Mouse (Mus musculus): ENCODE data around the gene Mmp20. TPM values are rescaled to one million over a fixed set of nuclear protein-coding genes. Genes with fewer than 3 reads are reported as not detected.

The Mmp20 gene
- total and polyA plus RNA-seq, 2 experiments from 2014 or later = not detected

DNA sequence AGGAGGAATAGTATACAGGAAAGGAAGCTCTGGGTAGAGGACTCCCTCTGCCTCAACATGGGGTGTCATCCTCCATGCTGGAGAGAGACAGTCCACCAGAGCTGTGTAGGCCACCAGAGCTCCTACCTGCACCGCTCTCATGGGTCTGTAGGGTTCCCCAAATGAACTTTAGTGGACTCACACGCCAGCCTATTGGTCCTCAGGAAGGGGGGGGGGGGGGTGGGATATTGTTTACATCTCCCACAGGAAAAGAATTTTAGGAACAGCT is 86.8 kb downstream of the Mmp20 start:
- Histone ChIP-seq H3K36me3 (ENCODE audit: insufficient read depth, low read length) (no peaks in the 10 kb centered on the region), H3K9me3 (ENCODE audit: low read length) (no peaks in the 10 kb centered on the region), H3K9ac (replicated peaks; ENCODE audit: low read length) (no peak overlapping the region), H3K4me3 (ENCODE audit: low read length) (no peak overlapping the region), H3K27ac (no peak overlapping the region), H3K4me2 (ENCODE audit: low read depth, low read length) (no peak overlapping the region), H3K27me3 (ENCODE audit: insufficient read depth, low read length) (no peaks in the 10 kb centered on the region), H3K4me1 (ENCODE audit: insufficient read depth, low read length) (no peaks in the 10 kb centered on the region)
- DNase-seq (ENCODE audit: low spot score) (no peak), ATAC-seq (no peak)
- no peak for TF ChIP-seq CTCF (IDR thresholded peaks at IDR 0.05; ENCODE audit: low read depth)
- WGBS = 81% methylated on average over 2 of the region's 2 CpGs

DNA sequence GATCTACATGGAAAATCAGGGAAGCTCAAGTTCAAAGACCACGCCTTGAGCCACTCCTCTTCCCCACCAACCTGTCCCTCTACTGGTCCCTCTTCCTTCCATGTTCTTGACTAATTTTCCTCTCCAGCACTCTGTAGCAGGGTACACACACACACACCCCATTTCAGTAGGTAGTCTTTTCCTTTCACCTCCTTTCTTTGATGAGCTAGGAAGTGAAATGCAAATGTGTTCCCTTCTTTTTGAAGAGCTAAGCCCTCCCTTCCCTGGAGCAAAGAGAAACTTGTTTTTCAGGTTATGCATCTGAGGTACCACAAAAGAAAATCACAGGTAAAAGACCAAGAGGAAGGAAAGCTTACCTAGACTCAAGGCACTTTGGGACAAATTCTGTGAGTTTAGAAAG is 93.5 kb downstream of the Mmp20 start:
- TF ChIP-seq CTCF (IDR thresholded peaks at IDR 0.05; ENCODE audit: low read depth) = no peak
- Histone ChIP-seq H3K4me2 (ENCODE audit: low read depth, low read length) (no peak overlapping the region), H3K36me3 (ENCODE audit: insufficient read depth, low read length) (no peaks in the 10 kb centered on the region), H3K27ac (no peak overlapping the region), H3K4me3 (ENCODE audit: low read length) (no peak overlapping the region), H3K9ac (replicated peaks; ENCODE audit: low read length) (no peak overlapping the region), H3K9me3 (ENCODE audit: low read length) (no peaks in the 10 kb centered on the region), H3K27me3 (ENCODE audit: insufficient read depth, low read length) (no peaks in the 10 kb centered on the region), H3K4me1 (ENCODE audit: insufficient read depth, low read length) (no peaks in the 10 kb centered on the region)
- WGBS = 96% methylated on average over 1 of the region's 1 CpGs
- ATAC-seq (no peak), DNase-seq (ENCODE audit: low spot score) (no peak)

Other genes starting within 250 kb of the Mmp20 start
- gene Mmp1b, start 240.2 kb upstream of the Mmp20 start, total RNA-seq (2014; rRNA removed) = not detected in 2 replicates
- gene Mmp1b, start 240.2 kb upstream of the Mmp20 start, polyA plus RNA-seq (2015; fragmentation: Nextera tagmentation; extraction: Ambion mirVana) = not detected in 2 replicates
- not detected in 2 replicates for gene Mmp3, start 182.4 kb upstream of the Mmp20 start, total RNA-seq (2014; rRNA removed)
- gene Mmp3, start 182.4 kb upstream of the Mmp20 start, polyA plus RNA-seq (2015; fragmentation: Nextera tagmentation; extraction: Ambion mirVana) = not detected in 2 replicates
- gene Mmp10, start 125.9 kb upstream of the Mmp20 start, total RNA-seq (2014; rRNA removed) = not detected in 2 replicates
- gene Mmp10, start 125.9 kb upstream of the Mmp20 start, polyA plus RNA-seq (2015; fragmentation: Nextera tagmentation; extraction: Ambion mirVana) = not detected in 2 replicates
- gene Mmp8, start 69.8 kb upstream of the Mmp20 start, total RNA-seq (2014; rRNA removed) = not detected in 2 replicates
- 0.15 and 0.19 TPM in 2 replicates for gene Mmp8, start 69.8 kb upstream of the Mmp20 start, polyA plus RNA-seq (2015; fragmentation: Nextera tagmentation; extraction: Ambion mirVana)
- gene Mmp27, start 56.8 kb upstream of the Mmp20 start, total RNA-seq (2014; rRNA removed) = not detected in 2 replicates
- gene Mmp27, start 56.8 kb upstream of the Mmp20 start, polyA plus RNA-seq (2015; fragmentation: Nextera tagmentation; extraction: Ambion mirVana) = not detected in 2 replicates
- not detected in 2 replicates for gene Mmp7, start 63.9 kb downstream of the Mmp20 start, total RNA-seq (2014; rRNA removed)
- not detected in 2 replicates for gene Mmp7, start 63.9 kb downstream of the Mmp20 start, polyA plus RNA-seq (2015; fragmentation: Nextera tagmentation; extraction: Ambion mirVana)
- gene Tmem123, start 135.8 kb downstream of the Mmp20 start, total RNA-seq (2014; rRNA removed) = 20.9 and 24.7 TPM in 2 replicates
- 18.8 and 18.9 TPM in 2 replicates for gene Tmem123, start 135.8 kb downstream of the Mmp20 start, polyA plus RNA-seq (2015; fragmentation: Nextera tagmentation; extraction: Ambion mirVana)
- 27.0 and 33.7 TPM in 2 replicates for gene Birc2, start 208.8 kb downstream of the Mmp20 start, total RNA-seq (2014; rRNA removed)
- 28.8 and 29.5 TPM in 2 replicates for gene Birc2, start 208.8 kb downstream of the Mmp20 start, polyA plus RNA-seq (2015; fragmentation: Nextera tagmentation; extraction: Ambion mirVana)
- gene Birc3, start 245.0 kb downstream of the Mmp20 start, total RNA-seq (2014; rRNA removed) = 3.5 and 4.0 TPM in 2 replicates
- gene Birc3, start 245.0 kb downstream of the Mmp20 start, polyA plus RNA-seq (2015; fragmentation: Nextera tagmentation; extraction: Ambion mirVana) = 1.4 and 1.5 TPM in 2 replicates